Mouse (Mus musculus): ENCODE measurements around the gene Bicral.
"Not testable (repeated sequence)": the region's sequence is repeated elsewhere in the genome, so short reads cannot be mapped to it uniquely, and the experiment has no call there.

GRCm38 (mm10) chr17:46846573-46846972 lies 11.7 kb downstream of the Bicral start:
- not testable (repeated sequence) for TF ChIP-seq CTCF, POLR2A (IDR thresholded peaks at IDR 0.05; ENCODE audit: extremely low read depth, insufficient read depth, low read length)
